ENCODE assay signal across 24 mouse cellular contexts in the genomic region with DNA sequence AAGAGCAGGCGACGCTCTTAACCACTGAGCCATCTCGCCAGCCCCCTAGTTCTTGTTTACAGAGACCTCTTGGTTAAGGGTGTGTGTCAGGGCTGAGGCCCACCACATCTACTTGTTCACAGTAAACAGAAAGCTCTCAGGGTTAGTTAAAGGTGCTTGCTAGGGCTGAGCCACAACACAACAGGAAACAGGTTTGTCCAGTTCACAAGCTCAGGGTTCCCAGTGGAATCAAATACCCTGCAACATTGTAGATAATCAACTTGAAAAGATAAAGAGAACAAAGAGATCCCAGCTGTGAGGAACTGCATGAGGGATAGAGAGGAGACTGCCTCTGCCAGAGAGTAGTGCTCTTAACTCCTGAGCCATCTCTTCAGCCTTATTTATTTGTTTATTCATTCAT. TPM values are rescaled to one million over a fixed set of nuclear protein-coding genes. Genes with fewer than 3 reads are reported as not detected.
DNase-seq lines count a peak whose midpoint lies in the region; ATAC-seq and TF ChIP-seq lines count a peak whose summit lies in the region.
"Had no signal": no experiment of that assay in that cellular context is flagged by ENCODE, and none has a peak within 500 bp of the region (broad histone marks: within the 10 kb centered on the region; RNA-seq: fewer than 3 reads in every experiment).

No protein-coding gene starts in this region.

- no peak overlapping the region for H3K4me2 ChIP-seq in intestine, embryonic 15.5 days (replicated peaks)
- no peak overlapping the region for H3K4me2 ChIP-seq in intestine, postnatal 0 days (replicated peaks; ENCODE audit: low read depth)
- no peak overlapping the region for H3K4me2 ChIP-seq in intestine, embryonic 16.5 days (ENCODE audit: low read depth, low read length)
- H3K4me2 ChIP-seq in forebrain, embryonic 13.5 days, result no peak overlapping the region

- H3K4me3 ChIP-seq in intestine, embryonic 15.5 days (replicated peaks), result no peak overlapping the region
- H3K4me3 ChIP-seq in intestine, postnatal 0 days (ENCODE audit: low read depth, low read length), result no peak overlapping the region
- no peak overlapping the region for H3K4me3 ChIP-seq in intestine, embryonic 16.5 days (ENCODE audit: low read length)
- H3K4me3 ChIP-seq in forebrain, embryonic 13.5 days, result no peak overlapping the region

- ATAC-seq in intestine, embryonic 15.5 days, result peak; percentile 65
- ATAC-seq in intestine, postnatal 0 days, result no peak
- ATAC-seq in intestine, embryonic 16.5 days, result peak; percentile 64
- no peak for ATAC-seq in forebrain, embryonic 13.5 days
- ATAC-seq: activated CD4-positive, CD25-positive, alpha-beta regulatory T cell, adult 4 months; CD4-positive, CD25-positive, alpha-beta regulatory T cell, adult 4 months; Patski had no signal

- H3K9me3 ChIP-seq in intestine, embryonic 15.5 days, result no peaks in the 10 kb centered on the region
- no peaks in the 10 kb centered on the region for H3K9me3 ChIP-seq in intestine, postnatal 0 days (ENCODE audit: control insufficient read depth)
- H3K9me3 ChIP-seq in intestine, embryonic 16.5 days (ENCODE audit: control insufficient read depth, low read length), result no peaks in the 10 kb centered on the region
- H3K9me3 ChIP-seq in forebrain, embryonic 13.5 days (replicated peaks), result no peaks in the 10 kb centered on the region
- H3K9me3 ChIP-seq: G1E had no signal

- 0 out of 2 replicates have a peak, but pooled peaks cover 11% of the 10 kb centered on the region for H3K4me1 ChIP-seq in intestine, embryonic 15.5 days (replicated peaks)
- no peaks in the 10 kb centered on the region for H3K4me1 ChIP-seq in intestine, postnatal 0 days (replicated peaks; ENCODE audit: control insufficient read depth, insufficient read depth, low read length)
- H3K4me1 ChIP-seq in intestine, embryonic 16.5 days (ENCODE audit: control insufficient read depth, insufficient read depth, low read length), result no peaks in the 10 kb centered on the region
- peaks cover 37% of the 10 kb centered on the region for H3K4me1 ChIP-seq in forebrain, embryonic 13.5 days

- H3K27ac ChIP-seq in intestine, embryonic 15.5 days, result no peak overlapping the region
- H3K27ac ChIP-seq in intestine, postnatal 0 days (ENCODE audit: low read depth, low read length), result no peak overlapping the region
- no peak overlapping the region for H3K27ac ChIP-seq in intestine, embryonic 16.5 days (ENCODE audit: low read length)
- H3K27ac ChIP-seq in forebrain, embryonic 13.5 days, result no peak overlapping the region

- H3K36me3 ChIP-seq in intestine, embryonic 15.5 days, result no peaks in the 10 kb centered on the region
- H3K36me3 ChIP-seq in intestine, postnatal 0 days (ENCODE audit: control insufficient read depth, insufficient read depth), result no peaks in the 10 kb centered on the region
- no peaks in the 10 kb centered on the region for H3K36me3 ChIP-seq in intestine, embryonic 16.5 days (ENCODE audit: control insufficient read depth, insufficient read depth, low read length)
- H3K36me3 ChIP-seq in forebrain, embryonic 13.5 days (ENCODE audit: poor library complexity, severe bottlenecking), result no peaks in the 10 kb centered on the region
- H3K36me3 ChIP-seq: G1E had no signal

- 74% methylated on average over 3 of the region's 3 CpGs for WGBS in intestine, embryonic 15.5 days
- WGBS in intestine, postnatal 0 days, result 53% methylated on average over 3 of the region's 3 CpGs
- WGBS in intestine, embryonic 16.5 days, result 65% methylated on average over 3 of the region's 3 CpGs
- WGBS in forebrain, embryonic 13.5 days, result 95% methylated on average over 3 of the region's 3 CpGs

- H3K9ac ChIP-seq in intestine, embryonic 15.5 days, result no peak overlapping the region
- no peak overlapping the region for H3K9ac ChIP-seq in intestine, postnatal 0 days (ENCODE audit: low read depth, low read length)
- no peak overlapping the region for H3K9ac ChIP-seq in intestine, embryonic 16.5 days (ENCODE audit: low read depth, low read length)
- no peak overlapping the region for H3K9ac ChIP-seq in forebrain, embryonic 13.5 days

- no peaks in the 10 kb centered on the region for H3K27me3 ChIP-seq in intestine, embryonic 15.5 days (replicated peaks)
- no peaks in the 10 kb centered on the region for H3K27me3 ChIP-seq in intestine, postnatal 0 days (replicated peaks; ENCODE audit: control insufficient read depth, insufficient read depth, low read length)
- no peaks in the 10 kb centered on the region for H3K27me3 ChIP-seq in intestine, embryonic 16.5 days (replicated peaks; ENCODE audit: control insufficient read depth, insufficient read depth, low read length)
- H3K27me3 ChIP-seq in forebrain, embryonic 13.5 days, result no peaks in the 10 kb centered on the region
- H3K27me3 ChIP-seq: Patski had no signal

- no peak for TF ChIP-seq CTCF in intestine, postnatal 0 days (IDR thresholded peaks at IDR 0.05; ENCODE audit: low read depth)

- DNase-seq in testis, postnatal 14 days (ENCODE audit: low spot score), result peak; percentile 74
- no peak for DNase-seq in testis, postnatal 10 days (ENCODE audit: low spot score)
- peak; percentile 81 for DNase-seq in R1 (ENCODE audit: low read depth, low spot score)
- no peak for DNase-seq in B cell, adult 2 months
- DNase-seq: adrenal gland, adult 2 months; adrenal gland, adult 8-10 months; adrenal gland, postnatal 10 days; adrenal gland, postnatal 14 days; adrenal gland, postnatal 25 days; adrenal gland, postnatal 36 days; cerebellum, adult 11 months; cerebellum, adult 11-12 months; cerebellum, adult 18-20 months; cerebellum, adult 2 months had no signal

RNA-seq across cellular contexts. Expression of gene Dhdds, which starts 6.1 kb away (rescaled TPM):
- 40.3 and 41.9 TPM in 2 replicates for polyA plus RNA-seq in intestine, embryonic 15.5 days (2015; fragmentation: Nextera tagmentation; extraction: Ambion mirVana)
- 26.1 TPM in 2 replicates for polyA plus RNA-seq in intestine, postnatal 0 days (2015; fragmentation: Nextera tagmentation; extraction: Ambion mirVana)
- polyA plus RNA-seq in intestine, embryonic 16.5 days (2015; fragmentation: Nextera tagmentation; extraction: Ambion mirVana), result 41.3 and 45.4 TPM in 2 replicates
- polyA plus RNA-seq in forebrain, embryonic 13.5 days (2015; fragmentation: Nextera tagmentation; extraction: Ambion mirVana), result 47.1 and 47.6 TPM in 2 replicates

RNA-seq across cellular contexts. Expression of gene Lin28a, which starts 11.8 kb away (rescaled TPM):
- 0.05 and 0.10 TPM in 2 replicates for polyA plus RNA-seq in intestine, embryonic 15.5 days (2015; fragmentation: Nextera tagmentation; extraction: Ambion mirVana)
- polyA plus RNA-seq in intestine, postnatal 0 days (2015; fragmentation: Nextera tagmentation; extraction: Ambion mirVana), result not detected in 2 replicates
- 0.10 TPM in 2 replicates for polyA plus RNA-seq in intestine, embryonic 16.5 days (2015; fragmentation: Nextera tagmentation; extraction: Ambion mirVana)
- 0.15 and 0.34 TPM in 2 replicates for polyA plus RNA-seq in forebrain, embryonic 13.5 days (2015; fragmentation: Nextera tagmentation; extraction: Ambion mirVana)
- polyA plus RNA-seq: activated CD4-positive, CD25-positive, alpha-beta regulatory T cell, adult 4 months; adrenal gland, adult 2 months; C2C12; CD4-positive, CD25-positive, alpha-beta regulatory T cell, adult 4 months; G1E; Patski had no signal

RNA-seq across cellular contexts. Expression of gene Hmgn2, which starts 38.4 kb away (rescaled TPM):
- polyA plus RNA-seq in intestine, embryonic 15.5 days (2015; fragmentation: Nextera tagmentation; extraction: Ambion mirVana), result 1,763 and 2,086 TPM in 2 replicates
- 605 and 661 TPM in 2 replicates for polyA plus RNA-seq in intestine, postnatal 0 days (2015; fragmentation: Nextera tagmentation; extraction: Ambion mirVana)
- polyA plus RNA-seq in intestine, embryonic 16.5 days (2015; fragmentation: Nextera tagmentation; extraction: Ambion mirVana), result 1,469 and 1,670 TPM in 2 replicates
- polyA plus RNA-seq in forebrain, embryonic 13.5 days (2015; fragmentation: Nextera tagmentation; extraction: Ambion mirVana), result 3,166 and 3,367 TPM in 2 replicates

RNA-seq across cellular contexts. Expression of gene Zfp683, which starts 46.8 kb away (rescaled TPM):
- not detected in 2 replicates for polyA plus RNA-seq in intestine, embryonic 15.5 days (2015; fragmentation: Nextera tagmentation; extraction: Ambion mirVana)
- polyA plus RNA-seq in intestine, postnatal 0 days (2015; fragmentation: Nextera tagmentation; extraction: Ambion mirVana), result not detected in 2 replicates
- polyA plus RNA-seq in intestine, embryonic 16.5 days (2015; fragmentation: Nextera tagmentation; extraction: Ambion mirVana), result not detected in 2 replicates
- not detected in 2 replicates for polyA plus RNA-seq in forebrain, embryonic 13.5 days (2015; fragmentation: Nextera tagmentation; extraction: Ambion mirVana)
- polyA plus RNA-seq: brain, embryonic 14.5 days; C2C12; cerebellum, adult 2 months; G1E; Patski had no signal

RNA-seq across cellular contexts. Expression of gene Crybg2, which starts 53.8 kb away (rescaled TPM):
- 14.9 and 16.6 TPM in 2 replicates for polyA plus RNA-seq in intestine, embryonic 15.5 days (2015; fragmentation: Nextera tagmentation; extraction: Ambion mirVana)
- 17.9 and 22.5 TPM in 2 replicates for polyA plus RNA-seq in intestine, postnatal 0 days (2015; fragmentation: Nextera tagmentation; extraction: Ambion mirVana)
- polyA plus RNA-seq in intestine, embryonic 16.5 days (2015; fragmentation: Nextera tagmentation; extraction: Ambion mirVana), result 22.3 and 22.9 TPM in 2 replicates
- polyA plus RNA-seq in forebrain, embryonic 13.5 days (2015; fragmentation: Nextera tagmentation; extraction: Ambion mirVana), result 0.47 and 0.53 TPM in 2 replicates
- polyA plus RNA-seq: C2C12 had no signal

Comparison
In these comparisons a context has a peak if more than half of its experiments do, and no peak if none do; other contexts are left out.
1. ATAC-seq: peak in intestine, embryonic 15.5 days (single experiment) and intestine, embryonic 16.5 days (single experiment); none in intestine, postnatal 0 days (single experiment) and forebrain, embryonic 13.5 days (single experiment).
2. DNase-seq: peak in testis, postnatal 14 days (single experiment) and R1 (single experiment); none in testis, postnatal 10 days (single experiment) and B cell, adult 2 months (0 of 2).